9 mouse cellular contexts compared by ENCODE assay signal in genomic region chr3:50694497-50694896, GRCm38 (mm10).
DNase-seq lines count a peak whose midpoint lies in the region; ATAC-seq lines count a peak whose summit lies in the region.
"Had no signal": no experiment of that assay in that cellular context is flagged by ENCODE, and none has a peak within 500 bp of the region (broad histone marks: within the 10 kb centered on the region; RNA-seq: fewer than 3 reads in every experiment).

No protein-coding gene starts in this region.

- WGBS in forebrain, embryonic 15.5 days: 15% methylated on average over 8 of the region's 8 CpGs
- WGBS in forebrain, embryonic 10.5 days: 61% methylated on average over 8 of the region's 8 CpGs
- WGBS in midbrain, embryonic 16.5 days: 27% methylated on average over 8 of the region's 8 CpGs
- 44% methylated on average over 8 of the region's 8 CpGs for WGBS in midbrain, embryonic 13.5 days
- 39% methylated on average over 8 of the region's 8 CpGs for WGBS in stomach, embryonic 14.5 days

- peak; percentile 35; the same call in 1 of the 2 replicates for ATAC-seq in forebrain, embryonic 15.5 days (replicated peaks)
- ATAC-seq in midbrain, embryonic 16.5 days: 0 out of 2 replicates have a peak, but pooled peaks have one; percentile 51
- ATAC-seq in midbrain, embryonic 13.5 days: no peak
- ATAC-seq in stomach, embryonic 14.5 days (ENCODE audit: insufficient number of reproducible peaks, insufficient read depth, low FRiP score, low read depth): no peak

- H3K36me3 ChIP-seq in forebrain, embryonic 15.5 days: no peaks in the 10 kb centered on the region
- no peaks in the 10 kb centered on the region for H3K36me3 ChIP-seq in forebrain, embryonic 10.5 days (replicated peaks)
- H3K36me3 ChIP-seq in midbrain, embryonic 16.5 days (ENCODE audit: control insufficient read depth, insufficient read depth, low read length): no peaks in the 10 kb centered on the region
- H3K36me3 ChIP-seq in midbrain, embryonic 13.5 days: no peaks in the 10 kb centered on the region
- H3K36me3 ChIP-seq in stomach, embryonic 14.5 days (ENCODE audit: control insufficient read depth, insufficient read depth, low read length): no peaks in the 10 kb centered on the region
- H3K36me3 ChIP-seq: liver, embryonic 13.5 days had no signal

- no peak overlapping the region for H3K4me3 ChIP-seq in forebrain, embryonic 15.5 days
- no peak overlapping the region for H3K4me3 ChIP-seq in forebrain, embryonic 10.5 days
- no peak overlapping the region for H3K4me3 ChIP-seq in midbrain, embryonic 16.5 days (ENCODE audit: low read depth, low read length)
- H3K4me3 ChIP-seq in midbrain, embryonic 13.5 days (replicated peaks): no peak overlapping the region
- no peak overlapping the region for H3K4me3 ChIP-seq in stomach, embryonic 14.5 days (ENCODE audit: low read depth, low read length)
- H3K4me3 ChIP-seq: liver, embryonic 13.5 days had no signal

- no peak for DNase-seq in forebrain, embryonic 10.5 days (ENCODE audit: extremely low spot score, low spot score)
- DNase-seq in left cerebral cortex, postnatal 10 days (ENCODE audit: extremely low spot score in 1 of 2, low spot score in 2 of 2): peak; percentile 19 to 35
- no peak for DNase-seq in spleen, postnatal 14 days (ENCODE audit: low spot score in 2 of 2)
- no peak for DNase-seq in adipocyte (ENCODE audit: low spot score)
- DNase-seq: liver, embryonic 13.5 days had no signal

- H3K9ac ChIP-seq in forebrain, embryonic 15.5 days (replicated peaks): no peak overlapping the region
- no peak overlapping the region for H3K9ac ChIP-seq in midbrain, embryonic 16.5 days (ENCODE audit: low read depth, low read length)
- no peak overlapping the region for H3K9ac ChIP-seq in midbrain, embryonic 13.5 days (replicated peaks)
- no peak overlapping the region for H3K9ac ChIP-seq in stomach, embryonic 14.5 days (replicated peaks; ENCODE audit: low read depth, low read length)
- H3K9ac ChIP-seq: liver, embryonic 13.5 days had no signal

- H3K27ac ChIP-seq in forebrain, embryonic 15.5 days (replicated peaks): peak overlapping the region; percentile 61
- no peak overlapping the region for H3K27ac ChIP-seq in forebrain, embryonic 10.5 days
- H3K27ac ChIP-seq in midbrain, embryonic 16.5 days (ENCODE audit: low read length): peak overlapping the region; percentile 51
- no peak overlapping the region for H3K27ac ChIP-seq in midbrain, embryonic 13.5 days
- H3K27ac ChIP-seq in stomach, embryonic 14.5 days (ENCODE audit: low read length): peak overlapping the region; percentile 22; the same call in 1 of the 2 replicates
- H3K27ac ChIP-seq: liver, embryonic 13.5 days had no signal

- H3K27me3 ChIP-seq in forebrain, embryonic 15.5 days: no peaks in the 10 kb centered on the region
- H3K27me3 ChIP-seq in forebrain, embryonic 10.5 days (ENCODE audit: poor library complexity, severe bottlenecking): no peaks in the 10 kb centered on the region
- no peaks in the 10 kb centered on the region for H3K27me3 ChIP-seq in midbrain, embryonic 16.5 days (ENCODE audit: control insufficient read depth, insufficient read depth, low read depth, low read length)
- no peaks in the 10 kb centered on the region for H3K27me3 ChIP-seq in midbrain, embryonic 13.5 days
- H3K27me3 ChIP-seq in stomach, embryonic 14.5 days (ENCODE audit: control insufficient read depth, insufficient read depth, low read length): no peaks in the 10 kb centered on the region
- H3K27me3 ChIP-seq: liver, embryonic 13.5 days had no signal

- no peaks in the 10 kb centered on the region for H3K9me3 ChIP-seq in forebrain, embryonic 15.5 days
- H3K9me3 ChIP-seq in forebrain, embryonic 10.5 days: no peaks in the 10 kb centered on the region
- H3K9me3 ChIP-seq in midbrain, embryonic 16.5 days (replicated peaks; ENCODE audit: control insufficient read depth, low read length, poor library complexity, severe bottlenecking): no peaks in the 10 kb centered on the region
- no peaks in the 10 kb centered on the region for H3K9me3 ChIP-seq in midbrain, embryonic 13.5 days
- H3K9me3 ChIP-seq in stomach, embryonic 14.5 days (ENCODE audit: control insufficient read depth, low read depth, low read length): no peaks in the 10 kb centered on the region
- H3K9me3 ChIP-seq: liver, embryonic 13.5 days had no signal

- intact Hi-C loops in left cerebral cortex, postnatal 10 days (cut with DNase I): no loop called here

- peaks cover 12% of the 10 kb centered on the region for H3K4me1 ChIP-seq in forebrain, embryonic 15.5 days
- peaks cover 12% of the 10 kb centered on the region; the same call in 1 of the 2 replicates for H3K4me1 ChIP-seq in forebrain, embryonic 10.5 days
- peaks cover 19% of the 10 kb centered on the region for H3K4me1 ChIP-seq in midbrain, embryonic 16.5 days (ENCODE audit: control insufficient read depth, insufficient read depth, low read length)
- peaks cover 12% of the 10 kb centered on the region for H3K4me1 ChIP-seq in midbrain, embryonic 13.5 days (replicated peaks)
- H3K4me1 ChIP-seq in stomach, embryonic 14.5 days (ENCODE audit: control insufficient read depth, insufficient read depth, low read length): no peaks in the 10 kb centered on the region; the same call in 1 of the 2 replicates
- H3K4me1 ChIP-seq: liver, embryonic 13.5 days had no signal

- H3K4me2 ChIP-seq in forebrain, embryonic 15.5 days (replicated peaks): peak overlapping the region; percentile 16
- H3K4me2 ChIP-seq in midbrain, embryonic 16.5 days (ENCODE audit: low read length): no peak overlapping the region
- H3K4me2 ChIP-seq in midbrain, embryonic 13.5 days (replicated peaks): no peak overlapping the region
- H3K4me2 ChIP-seq in stomach, embryonic 14.5 days (replicated peaks; ENCODE audit: low read depth, low read length): no peak overlapping the region
- H3K4me2 ChIP-seq: liver, embryonic 13.5 days had no signal

Comparison
In these comparisons a context has a peak if more than half of its experiments do, and no peak if none do; other contexts are left out.
1. ATAC-seq: peak in forebrain, embryonic 15.5 days (single experiment) and midbrain, embryonic 16.5 days (single experiment); none in midbrain, embryonic 13.5 days (single experiment) and stomach, embryonic 14.5 days (single experiment).
2. H3K27ac ChIP-seq: peak in forebrain, embryonic 15.5 days (single experiment), midbrain, embryonic 16.5 days (single experiment) and stomach, embryonic 14.5 days (single experiment); none in forebrain, embryonic 10.5 days (single experiment) and midbrain, embryonic 13.5 days (single experiment).
3. DNase-seq: peak in left cerebral cortex, postnatal 10 days (2 of 2); none in forebrain, embryonic 10.5 days (single experiment), spleen, postnatal 14 days (0 of 2) and adipocyte (single experiment).